Mouse (Mus musculus): ENCODE results near the gene Polr2a. TPM values are rescaled to one million over a fixed set of nuclear protein-coding genes. Genes with fewer than 3 reads are reported as not detected.

Polr2a gene
- polyA plus RNA-seq, 1 experiment from 2014 or later = 65.0 TPM

GRCm38 (mm10) chr11:69791420-69791819, 33.0 kb upstream of the Polr2a start:
- DNase-seq (ENCODE audit: low spot score) = no peak
- H3K27me3 ChIP-seq (ENCODE audit: control insufficient read depth, insufficient read depth, low read length) = peaks cover 10% of the 10 kb centered on the region; the same call in 1 of the 2 replicates
- no peak overlapping the region for H3K4me2 ChIP-seq (ENCODE audit: low read depth)
- 0 out of 2 replicates have a peak, but pooled peaks cover 3% of the 10 kb centered on the region for H3K4me1 ChIP-seq (ENCODE audit: control insufficient read depth, insufficient read depth, low read length)
- no peak overlapping the region for H3K9ac ChIP-seq (ENCODE audit: low read length)
- H3K9me3 ChIP-seq (ENCODE audit: control insufficient read depth, low read length) = no peaks in the 10 kb centered on the region
- no peak overlapping the region for H3K4me3 ChIP-seq (ENCODE audit: low read depth, low read length)
- WGBS = 81% methylated on average over 5 of the region's 5 CpGs
- no peak overlapping the region for H3K27ac ChIP-seq (ENCODE audit: low read depth, low read length)
- ATAC-seq (ENCODE audit: insufficient read depth, low FRiP score, low TSS enrichment) = no peak
- H3K36me3 ChIP-seq (ENCODE audit: control insufficient read depth, insufficient read depth, low read length) = no peaks in the 10 kb centered on the region

DNA sequence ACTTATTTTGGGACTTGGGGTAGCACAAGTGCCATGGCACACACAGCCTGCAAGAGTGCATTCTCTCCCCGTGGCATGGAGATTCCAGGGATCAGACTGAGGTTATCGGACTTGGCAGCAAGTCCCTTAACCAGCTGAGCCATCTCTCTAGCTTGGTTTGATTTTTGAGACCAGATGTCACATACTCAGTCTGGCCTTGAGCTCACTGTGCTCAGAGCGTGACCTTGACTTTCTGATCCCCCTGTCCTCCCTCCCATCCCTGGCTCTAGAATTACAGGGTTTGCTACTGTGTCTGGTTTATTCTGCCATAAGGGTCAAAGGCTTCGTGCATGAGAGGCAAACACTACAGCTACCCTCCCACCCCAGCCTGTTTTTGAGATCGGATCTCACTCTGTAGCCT, 31.0 kb upstream of the Polr2a start:
- Histone ChIP-seq H3K36me3 (ENCODE audit: control insufficient read depth, insufficient read depth, low read length) (no peaks in the 10 kb centered on the region), H3K27me3 (ENCODE audit: control insufficient read depth, insufficient read depth, low read length) (peaks cover 3% of the 10 kb centered on the region; the same call in 1 of the 2 replicates), H3K9ac (ENCODE audit: low read length) (no peak overlapping the region), H3K27ac (ENCODE audit: low read depth, low read length) (no peak overlapping the region), H3K4me2 (ENCODE audit: low read depth) (no peak overlapping the region), H3K4me3 (ENCODE audit: low read depth, low read length) (no peak overlapping the region), H3K9me3 (ENCODE audit: control insufficient read depth, low read length) (no peaks in the 10 kb centered on the region), H3K4me1 (ENCODE audit: control insufficient read depth, insufficient read depth, low read length) (no peaks in the 10 kb centered on the region)
- DNase-seq (ENCODE audit: low spot score) (no peak), ATAC-seq (ENCODE audit: insufficient read depth, low FRiP score, low TSS enrichment) (no peak)
- 77% methylated on average over 5 of the region's 5 CpGs for WGBS

DNA sequence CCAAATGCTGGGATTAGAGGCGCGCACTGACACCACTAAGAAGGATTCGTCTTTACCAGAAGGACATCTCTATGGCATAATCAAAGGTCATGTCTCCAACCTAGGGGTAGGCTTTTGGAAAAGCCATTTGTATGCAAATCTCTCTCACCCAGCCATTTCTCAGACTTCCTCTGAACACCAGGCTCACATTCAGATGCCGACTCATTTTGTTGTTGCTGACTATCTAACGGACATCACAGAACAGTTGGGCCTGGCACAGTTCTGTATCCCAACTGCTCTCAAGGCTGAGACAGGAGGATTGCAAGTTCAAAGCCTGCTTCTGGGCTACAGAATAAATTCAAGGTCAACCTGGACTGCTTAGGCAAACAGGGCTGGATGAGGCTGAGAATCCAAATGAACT, 28.9 kb upstream of the Polr2a start:
- 80% methylated on average over 5 of the region's 5 CpGs for WGBS
- Histone ChIP-seq H3K36me3 (ENCODE audit: control insufficient read depth, insufficient read depth, low read length) (no peaks in the 10 kb centered on the region), H3K27me3 (ENCODE audit: control insufficient read depth, insufficient read depth, low read length) (0 out of 2 replicates have a peak, but pooled peaks cover 3% of the 10 kb centered on the region), H3K9ac (ENCODE audit: low read length) (no peak overlapping the region), H3K4me1 (ENCODE audit: control insufficient read depth, insufficient read depth, low read length) (no peaks in the 10 kb centered on the region), H3K27ac (ENCODE audit: low read depth, low read length) (no peak overlapping the region), H3K9me3 (ENCODE audit: control insufficient read depth, low read length) (no peaks in the 10 kb centered on the region), H3K4me2 (ENCODE audit: low read depth) (no peak overlapping the region), H3K4me3 (ENCODE audit: low read depth, low read length) (no peak overlapping the region)
- DNase-seq (ENCODE audit: low spot score) (no peak), ATAC-seq (ENCODE audit: insufficient read depth, low FRiP score, low TSS enrichment) (no peak)

DNA sequence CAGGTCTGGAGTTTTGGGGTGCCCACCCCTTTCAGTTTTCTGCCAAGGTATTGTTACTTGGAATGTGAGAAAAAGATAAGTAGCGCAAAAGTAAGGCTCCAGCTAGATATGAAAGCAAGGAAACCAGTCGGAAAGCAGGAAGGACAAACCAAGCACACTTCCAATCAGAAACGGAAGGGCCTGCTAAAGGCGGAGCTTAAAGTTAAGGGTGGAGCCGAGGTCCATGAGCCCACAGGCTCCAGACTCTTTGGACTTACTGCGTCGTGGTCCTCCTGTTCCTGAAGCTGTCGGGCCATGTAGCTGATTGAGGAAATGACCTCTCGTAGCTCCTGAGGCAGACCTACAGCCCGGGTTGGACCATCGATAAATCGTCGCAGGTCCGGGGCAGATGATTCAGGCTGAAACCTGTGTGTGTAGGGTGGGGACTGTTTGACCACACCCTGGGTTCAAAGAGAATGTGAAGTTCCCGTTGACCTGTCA, 26.4 kb upstream of the Polr2a start:
- Histone ChIP-seq H3K4me2 (ENCODE audit: low read depth) (no peak overlapping the region), H3K27me3 (ENCODE audit: control insufficient read depth, insufficient read depth, low read length) (no peaks in the 10 kb centered on the region), H3K4me3 (ENCODE audit: low read depth, low read length) (no peak overlapping the region), H3K9me3 (ENCODE audit: control insufficient read depth, low read length) (no peaks in the 10 kb centered on the region), H3K4me1 (ENCODE audit: control insufficient read depth, insufficient read depth, low read length) (no peaks in the 10 kb centered on the region), H3K36me3 (ENCODE audit: control insufficient read depth, insufficient read depth, low read length) (no peaks in the 10 kb centered on the region), H3K9ac (ENCODE audit: low read length) (no peak overlapping the region), H3K27ac (ENCODE audit: low read depth, low read length) (no peak overlapping the region)
- WGBS = 40% methylated on average over 15 of the region's 15 CpGs
- ATAC-seq (ENCODE audit: insufficient read depth, low FRiP score, low TSS enrichment) = no peak
- no peak for DNase-seq (ENCODE audit: low spot score)

DNA sequence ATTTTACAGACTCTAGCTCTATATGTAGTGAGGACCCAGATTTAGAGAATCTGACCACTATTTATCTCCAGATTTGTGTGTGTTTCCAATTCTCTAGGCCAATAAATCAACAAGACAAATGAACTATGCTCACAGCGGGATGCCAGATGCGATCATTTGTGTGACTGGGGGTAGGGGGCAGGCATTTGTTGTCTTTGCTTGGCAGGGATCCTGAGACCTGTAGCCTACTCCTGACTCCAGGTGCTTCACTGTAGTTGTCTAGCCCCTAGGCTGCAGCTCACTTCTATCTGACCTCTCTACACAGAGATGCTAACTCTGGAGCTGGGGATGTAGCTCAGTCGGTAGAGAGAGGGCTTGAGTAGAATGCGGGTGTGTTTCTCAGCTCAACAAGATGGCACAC, 23.4 kb upstream of the Polr2a start:
- WGBS = 31% methylated on average over 4 of the region's 4 CpGs
- no peaks in the 10 kb centered on the region for H3K36me3 ChIP-seq (ENCODE audit: control insufficient read depth, insufficient read depth, low read length)
- ATAC-seq (ENCODE audit: insufficient read depth, low FRiP score, low TSS enrichment) = no peak

DNA sequence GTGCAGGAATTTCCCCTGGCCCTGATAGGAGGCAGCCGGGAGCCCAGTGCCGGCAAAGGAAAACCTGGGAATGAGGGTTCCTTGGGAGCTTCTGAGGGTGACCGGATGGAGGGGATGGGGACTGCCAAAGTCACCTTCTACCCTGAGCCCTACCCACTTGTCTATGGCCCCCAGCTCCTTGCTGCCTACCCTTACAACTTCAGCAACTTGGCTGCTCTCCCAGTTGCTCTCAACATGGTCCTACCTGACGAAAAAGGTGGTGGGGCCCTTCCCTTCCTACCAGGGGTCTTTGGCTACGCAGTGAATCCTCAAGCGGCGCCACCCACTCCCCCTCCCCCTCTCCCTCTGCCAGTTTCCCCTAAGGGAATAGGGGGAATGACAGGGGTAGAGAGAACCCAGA, 20.5 kb upstream of the Polr2a start:
- no peak overlapping the region for H3K27ac ChIP-seq (ENCODE audit: low read depth, low read length)
- no peak overlapping the region for H3K9ac ChIP-seq (ENCODE audit: low read length)
- peaks cover 10% of the 10 kb centered on the region; the same call in 1 of the 2 replicates for H3K27me3 ChIP-seq (ENCODE audit: control insufficient read depth, insufficient read depth, low read length)
- no peaks in the 10 kb centered on the region; the same call in 1 of the 2 replicates for H3K4me1 ChIP-seq (ENCODE audit: control insufficient read depth, insufficient read depth, low read length)
- ATAC-seq (ENCODE audit: insufficient read depth, low FRiP score, low TSS enrichment) (no peak), DNase-seq (ENCODE audit: low spot score) (no peak)
- no peak overlapping the region for H3K4me2 ChIP-seq (ENCODE audit: low read depth)
- no peak overlapping the region for H3K4me3 ChIP-seq (ENCODE audit: low read depth, low read length)
- no peaks in the 10 kb centered on the region for H3K9me3 ChIP-seq (ENCODE audit: control insufficient read depth, low read length)
- H3K36me3 ChIP-seq (ENCODE audit: control insufficient read depth, insufficient read depth, low read length) = no peaks in the 10 kb centered on the region
- 52% methylated on average over 7 of the region's 7 CpGs for WGBS

More for the DNA sequence above, 23.4 kb upstream of the Polr2a start:
- no peak overlapping the region for H3K27ac ChIP-seq (ENCODE audit: low read depth, low read length)
- no peak overlapping the region for H3K4me2 ChIP-seq (ENCODE audit: low read depth)
- no peak for DNase-seq (ENCODE audit: low spot score)
- peaks cover 10% of the 10 kb centered on the region; the same call in 1 of the 2 replicates for H3K27me3 ChIP-seq (ENCODE audit: control insufficient read depth, insufficient read depth, low read length)
- H3K9me3 ChIP-seq (ENCODE audit: control insufficient read depth, low read length) = no peaks in the 10 kb centered on the region
- no peaks in the 10 kb centered on the region; the same call in 1 of the 2 replicates for H3K4me1 ChIP-seq (ENCODE audit: control insufficient read depth, insufficient read depth, low read length)
- H3K4me3 ChIP-seq (ENCODE audit: low read depth, low read length) = no peak overlapping the region
- no peak overlapping the region for H3K9ac ChIP-seq (ENCODE audit: low read length)

DNA sequence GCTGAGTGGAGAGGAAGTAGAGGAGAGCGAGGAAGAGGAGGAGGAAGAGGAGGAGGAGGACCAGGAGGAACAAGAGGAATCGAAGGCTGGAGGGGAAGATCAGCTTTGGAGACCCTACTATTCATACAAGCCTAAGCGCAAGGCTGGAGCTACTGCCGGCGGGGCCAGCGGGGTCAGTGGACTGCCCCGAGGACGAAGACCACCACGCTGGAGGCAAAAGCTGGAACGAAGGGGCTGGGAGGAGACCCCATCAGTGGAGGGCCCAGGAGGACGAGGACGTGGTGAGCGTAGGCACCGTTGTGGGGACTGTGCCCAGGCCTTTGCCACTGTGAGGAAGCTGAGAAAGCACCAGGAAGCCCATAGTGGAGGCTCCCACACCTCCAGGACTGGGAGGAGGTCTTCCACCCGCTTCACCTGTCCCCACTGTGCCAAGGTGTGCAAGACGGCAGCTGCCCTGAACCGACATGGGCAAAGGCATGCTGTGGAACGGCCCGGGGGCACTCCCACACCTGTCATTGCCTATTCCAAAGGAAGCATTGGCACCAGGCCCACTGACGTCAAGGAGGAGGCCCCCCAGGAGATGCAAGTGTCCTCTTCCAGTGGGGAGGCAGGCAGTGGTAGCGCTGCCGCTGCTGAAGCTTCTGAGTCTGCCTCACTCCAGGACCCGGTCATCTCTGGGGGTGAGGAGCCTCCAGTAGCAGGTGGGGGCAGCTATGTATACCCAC, 20.0 kb upstream of the Polr2a start:
- H3K9ac ChIP-seq (ENCODE audit: low read length) = no peak overlapping the region; the same call in 1 of the 2 replicates
- no peak overlapping the region for H3K27ac ChIP-seq (ENCODE audit: low read depth, low read length)
- H3K36me3 ChIP-seq (ENCODE audit: control insufficient read depth, insufficient read depth, low read length) = no peaks in the 10 kb centered on the region
- no peak for ATAC-seq (ENCODE audit: insufficient read depth, low FRiP score, low TSS enrichment)
- H3K9me3 ChIP-seq (ENCODE audit: control insufficient read depth, low read length) = no peaks in the 10 kb centered on the region
- DNase-seq (ENCODE audit: low spot score) = no peak
- H3K27me3 ChIP-seq (ENCODE audit: control insufficient read depth, insufficient read depth, low read length) = peaks cover 10% of the 10 kb centered on the region; the same call in 1 of the 2 replicates
- no peaks in the 10 kb centered on the region; the same call in 1 of the 2 replicates for H3K4me1 ChIP-seq (ENCODE audit: control insufficient read depth, insufficient read depth, low read length)
- H3K4me2 ChIP-seq (ENCODE audit: low read depth) = no peak overlapping the region
- no peak overlapping the region for H3K4me3 ChIP-seq (ENCODE audit: low read depth, low read length)
- 70% methylated on average over 23 of the region's 23 CpGs for WGBS

- no peak for DNase-seq (ENCODE audit: low spot score)
- Histone ChIP-seq H3K27ac (ENCODE audit: low read depth, low read length) (no peak overlapping the region), H3K9me3 (ENCODE audit: control insufficient read depth, low read length) (no peaks in the 10 kb centered on the region), H3K36me3 (ENCODE audit: control insufficient read depth, insufficient read depth, low read length) (no peaks in the 10 kb centered on the region), H3K4me2 (ENCODE audit: low read depth) (no peak overlapping the region), H3K4me1 (ENCODE audit: control insufficient read depth, insufficient read depth, low read length) (no peaks in the 10 kb centered on the region; the same call in 1 of the 2 replicates), H3K4me3 (ENCODE audit: low read depth, low read length) (no peak overlapping the region), H3K27me3 (ENCODE audit: control insufficient read depth, insufficient read depth, low read length) (peaks cover 10% of the 10 kb centered on the region; the same call in 1 of the 2 replicates), H3K9ac (ENCODE audit: low read length) (no peak overlapping the region; the same call in 1 of the 2 replicates)
- no peak for ATAC-seq (ENCODE audit: insufficient read depth, low FRiP score, low TSS enrichment)
- 69% methylated on average over 26 of the region's 26 CpGs for WGBS
These were observed 19.2 kb upstream of the Polr2a start for GRCm38 (mm10) chr11:69777504-69778257.

Data from neural tube, embryonic 11.5 days (tissue).